8 mouse cellular contexts compared by ENCODE assay signal in genomic region chr2:119547522-119548370, GRCm38 (mm10). TPM values are rescaled to one million over a fixed set of nuclear protein-coding genes. Genes with fewer than 3 reads are reported as not detected.
DNase-seq lines count a peak whose midpoint lies in the region; ATAC-seq lines count a peak whose summit lies in the region.

TSS of gene Exd1 (minus strand) at chr2:119547627.
TSS of gene Chp1 (plus strand) at chr2:119547697.

- H3K9ac ChIP-seq in hindbrain, embryonic 12.5 days = peak within 1 kb of the TSS; percentile 79

- peak within 1 kb of the TSS; percentile 86 for H3K27ac ChIP-seq in hindbrain, embryonic 12.5 days

- DNase-seq in NIH3T3 (ENCODE audit: low read depth) = peak; percentile 100
- DNase-seq in cerebellum, postnatal 10 days = peak; percentile 100
- peak; percentile 95 to 97 for DNase-seq in frontal cortex, postnatal 10 days (ENCODE audit: low spot score in 2 of 2)
- DNase-seq in layer of hippocampus, postnatal 14 days (ENCODE audit: low spot score in 2 of 2) = peak; percentile 97 to 98
- DNase-seq in lung, postnatal 14 days = peak; percentile 99
- DNase-seq in retina, adult 2 months (ENCODE audit: low read depth, low spot score) = peak; percentile 92
- peak; percentile 94 to 95 for DNase-seq in thymus, postnatal 36 days

- peak within 1 kb of the TSS; percentile 78 for H3K4me3 ChIP-seq in hindbrain, embryonic 12.5 days

- H3K4me2 ChIP-seq in hindbrain, embryonic 12.5 days (replicated peaks) = peak within 1 kb of the TSS; percentile 67

- H3K36me3 ChIP-seq in hindbrain, embryonic 12.5 days = no peaks in the 10 kb centered on the region

- no peaks in the 10 kb centered on the region for H3K9me3 ChIP-seq in hindbrain, embryonic 12.5 days (replicated peaks)

- no peaks in the 10 kb centered on the region for H3K27me3 ChIP-seq in hindbrain, embryonic 12.5 days

- ATAC-seq in hindbrain, embryonic 12.5 days (ENCODE audit: low FRiP score) = peak; percentile 98

- under 1% methylated on average over 56 of the region's 57 CpGs for WGBS in hindbrain, embryonic 12.5 days

- peaks cover 12% of the 10 kb centered on the region for H3K4me1 ChIP-seq in hindbrain, embryonic 12.5 days

RNA-seq across cellular contexts. Expression of gene Exd1, which starts in this region (rescaled TPM):
- polyA plus RNA-seq in hindbrain, embryonic 12.5 days (2016; fragmentation: Nextera tagmentation; extraction: Ambion mirVana) = 0.54 and 0.76 TPM in 2 replicates
- 1 to 10 TPM in 1 of 2 experiments, under 1 TPM in 1; 0.62 to 1.1 TPM for total RNA-seq in layer of hippocampus, postnatal 14 days (2021)

RNA-seq across cellular contexts. Expression of gene Chp1, which starts in this region (rescaled TPM):
- polyA plus RNA-seq in hindbrain, embryonic 12.5 days (2016; fragmentation: Nextera tagmentation; extraction: Ambion mirVana) = 61.3 and 65.4 TPM in 2 replicates
- 100 to 1,000 TPM; 151 TPM for total RNA-seq in layer of hippocampus, postnatal 14 days (2021)

Comparison
In these comparisons a context has a peak if more than half of its experiments do, and no peak if none do; other contexts are left out.
1. Peak in every context shown above with its lines: DNase-seq, ATAC-seq, H3K4me3 ChIP-seq and H3K27ac ChIP-seq.